8 mouse cellular contexts compared by ENCODE assay signal in genomic region chr15:82922052-82922451, GRCm38 (mm10).
A peak's percentile ranks its signal among the peaks of the same experiment; 100 is the strongest.
DNase-seq lines count a peak whose midpoint lies in the region; ATAC-seq lines count a peak whose summit lies in the region.
"Had no signal": no experiment of that assay in that cellular context is flagged by ENCODE, and none has a peak within 500 bp of the region (broad histone marks: within the 10 kb centered on the region; RNA-seq: fewer than 3 reads in every experiment).

No protein-coding gene starts in this region.

- peak overlapping the region; percentile 16; the same call in 1 of the 2 replicates for H3K4me2 ChIP-seq in hindbrain, embryonic 14.5 days (replicated peaks)

- H3K27me3 ChIP-seq in hindbrain, embryonic 14.5 days (ENCODE audit: control insufficient read depth, insufficient read depth, low read length): peaks cover 11% of the 10 kb centered on the region; the same call in 1 of the 2 replicates

- H3K9ac ChIP-seq in hindbrain, embryonic 14.5 days: peak overlapping the region; percentile 3

- no peaks in the 10 kb centered on the region for H3K9me3 ChIP-seq in hindbrain, embryonic 14.5 days (ENCODE audit: control insufficient read depth, low read length)

- DNase-seq in T-cell, adult 2 months (ENCODE audit: low spot score): peak; percentile 48
- DNase-seq in cerebellum, adult 18-20 months: peak; percentile 61 to 80
- peak; percentile 20 for DNase-seq in gastrocnemius, adult 18-20 months (ENCODE audit: low spot score)
- DNase-seq in hindbrain, embryonic 14.5 days (ENCODE audit: low spot score): peak; percentile 88
- DNase-seq in layer of hippocampus, postnatal 10 days (ENCODE audit: low spot score in 2 of 2): peak; percentile 98 to 99
- peak; percentile 78 for DNase-seq in lung, postnatal 36 days
- peak; percentile 59 to 76 for DNase-seq in right cerebral cortex, postnatal 36 days (ENCODE audit: low spot score in 2 of 2)

- peaks cover 93% of the 10 kb centered on the region for H3K4me1 ChIP-seq in hindbrain, embryonic 14.5 days (replicated peaks; ENCODE audit: control insufficient read depth, insufficient read depth, low read length)

- WGBS in hindbrain, embryonic 14.5 days: 21% methylated on average over 12 of the region's 12 CpGs

- H3K4me3 ChIP-seq in hindbrain, embryonic 14.5 days (replicated peaks; ENCODE audit: low read length): no peak overlapping the region
- H3K4me3 ChIP-seq: myocyte had no signal

- H3K36me3 ChIP-seq in hindbrain, embryonic 14.5 days (replicated peaks; ENCODE audit: control insufficient read depth, insufficient read depth): no peaks in the 10 kb centered on the region

- H3K27ac ChIP-seq in hindbrain, embryonic 14.5 days: peak overlapping the region; percentile 56

- ATAC-seq in hindbrain, embryonic 14.5 days (ENCODE audit: low FRiP score): peak; percentile 74

Comparison
In these comparisons a context has a peak if more than half of its experiments do, and no peak if none do; other contexts are left out.
1. DNase-seq: peak in every context shown above with its lines; median percentile 98 in layer of hippocampus, postnatal 10 days; 88 in hindbrain, embryonic 14.5 days; 78 in lung, postnatal 36 days; 70 in cerebellum, adult 18-20 months; 68 in right cerebral cortex, postnatal 36 days; 48 in T-cell, adult 2 months; 20 in gastrocnemius, adult 18-20 months.